Mouse (Mus musculus) mouse trophoblast stem cell (cell line): ENCODE measurements at regions not wholly inside any gene's neighbourhood (a gene's known extent, or its start where the extent isn't known, plus 50 kb on each side); places are given as distances from the start of the nearest gene placed in this dataset.
"Not testable (repeated sequence)": the region's sequence is repeated elsewhere in the genome, so short reads cannot be mapped to it uniquely, and the experiment has no call there.

Experiments
- in situ Hi-C, 2 experiments: fragments of 300-500 bp; cut with MseI, MboI; formaldehyde crosslinking; loops; 2 replicates in 1 of 2; 3 replicates in 1 of 2; pipeline ENCODE4 v1.15.1; 2025

DNA sequence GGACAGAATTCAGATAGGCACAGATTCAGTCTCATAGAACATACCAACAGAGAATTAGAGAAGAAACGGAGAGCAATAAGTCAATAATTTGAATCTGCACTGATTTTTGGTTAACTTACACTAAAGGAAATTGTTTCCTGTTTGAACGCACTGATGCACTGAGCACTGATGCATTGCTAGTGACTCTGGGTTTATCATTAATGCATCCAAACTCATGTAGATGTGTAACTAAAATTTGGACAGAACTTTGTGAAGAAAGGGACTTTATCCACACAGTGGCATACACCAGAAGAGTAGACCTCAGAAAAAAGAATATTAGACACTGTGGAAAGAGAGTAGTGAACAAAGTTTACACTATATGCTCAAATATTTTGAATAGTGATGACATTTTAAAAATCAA, 364.2 kb downstream of the Casp12 start:
- in situ Hi-C loops, result no loop called here

GRCm38 (mm10) chr9:5718585-5718984, 373.4 kb downstream of the Casp12 start:
- in situ Hi-C loops, result not testable (repeated sequence)

GRCm38 (mm10) chr9:5728843-5729242, 383.6 kb downstream of the Casp12 start:
- in situ Hi-C loops, result no loop called here

GRCm38 (mm10) chr9:5752686-5753301, 407.6 kb downstream of the Casp12 start:
- in situ Hi-C loops, result no loop called here

- in situ Hi-C loops, result no loop called here
Measured at GRCm38 (mm10) chr9:5753785-5754184, 408.6 kb downstream of the Casp12 start.

- in situ Hi-C loops, result no loop called here
Measured at GRCm38 (mm10) chr9:5761215-5761614, 407.2 kb upstream of the Pdgfd start.

- in situ Hi-C loops, result no loop called here
Measured at GRCm38 (mm10) chr9:5769927-5770326, 398.5 kb upstream of the Pdgfd start.

DNA sequence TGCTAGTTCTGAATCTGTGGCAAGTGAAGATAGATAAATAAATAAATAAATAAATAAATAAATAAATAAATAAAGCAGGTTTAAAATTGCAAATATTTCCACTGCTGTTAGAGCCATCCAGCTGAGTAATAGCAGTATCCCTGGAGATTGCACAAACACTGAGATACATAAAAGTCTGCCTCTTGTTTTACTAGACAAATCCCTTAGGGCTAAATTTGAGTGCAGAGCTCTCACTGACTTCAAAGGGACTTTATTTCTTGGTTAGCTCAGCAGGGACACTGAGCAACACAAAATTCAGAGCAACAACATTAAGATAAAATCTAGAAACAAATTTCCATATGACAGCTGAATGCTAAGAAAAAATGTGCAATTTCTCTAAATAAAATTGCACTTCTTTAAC, 397.2 kb upstream of the Pdgfd start:
- in situ Hi-C loops, result no loop called here
